32 mouse cellular contexts compared by ENCODE assay signal in the genomic region with DNA sequence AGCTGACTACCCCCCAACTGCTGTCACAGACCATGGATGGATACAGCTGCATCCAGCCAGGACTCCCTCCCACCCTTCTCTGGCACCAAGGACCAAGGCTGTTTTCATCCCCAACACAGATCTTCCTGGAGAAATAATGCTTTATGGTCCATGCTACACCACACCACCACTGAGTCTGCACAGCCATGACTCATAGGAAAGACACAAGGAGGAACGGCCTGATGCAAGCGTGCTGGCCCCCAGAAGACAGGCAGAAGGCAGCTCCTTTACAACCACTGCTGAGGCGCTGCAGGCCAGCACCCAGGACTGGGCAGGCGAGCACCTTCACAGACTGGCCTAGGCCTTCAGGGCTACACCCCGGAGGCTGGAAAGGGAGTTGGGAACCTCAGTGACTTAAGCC.
A peak's percentile ranks its signal among the peaks of the same experiment; 100 is the strongest.
DNase-seq lines count a peak whose midpoint lies in the region; ATAC-seq lines count a peak whose summit lies in the region.
"Had no signal": no experiment of that assay in that cellular context is flagged by ENCODE, and none has a peak within 500 bp of the region (broad histone marks: within the 10 kb centered on the region; RNA-seq: fewer than 3 reads in every experiment).

No protein-coding gene starts in this region.

- ATAC-seq in hindbrain, embryonic 13.5 days (ENCODE audit: low FRiP score) = no peak
- ATAC-seq in limb, embryonic 12.5 days (ENCODE audit: insufficient number of reproducible peaks, insufficient read depth, low FRiP score, low TSS enrichment, low read depth) = no peak
- ATAC-seq: forebrain, embryonic 15.5 days; intestine, embryonic 15.5 days; lung, postnatal 0 days had no signal

- WGBS in hindbrain, embryonic 10.5 days = 89% methylated on average over 5 of the region's 5 CpGs
- WGBS in hindbrain, embryonic 13.5 days = 87% methylated on average over 5 of the region's 5 CpGs
- WGBS in limb, embryonic 12.5 days = 82% methylated on average over 5 of the region's 5 CpGs
- WGBS in limb, embryonic 10.5 days = 93% methylated on average over 5 of the region's 5 CpGs
- 64% methylated on average over 5 of the region's 5 CpGs for WGBS in macrophage (ENCODE audit: missing documents)

- H3K36me3 ChIP-seq in hindbrain, embryonic 10.5 days = no peaks in the 10 kb centered on the region
- H3K36me3 ChIP-seq in hindbrain, embryonic 13.5 days = no peaks in the 10 kb centered on the region
- H3K36me3 ChIP-seq in limb, embryonic 12.5 days = no peaks in the 10 kb centered on the region
- H3K36me3 ChIP-seq in limb, embryonic 10.5 days = no peaks in the 10 kb centered on the region
- no peaks in the 10 kb centered on the region for H3K36me3 ChIP-seq in macrophage (ENCODE audit: inconsistent target)
- H3K36me3 ChIP-seq: embryonic facial prominence, embryonic 13.5 days; forebrain, embryonic 10.5 days; forebrain, embryonic 15.5 days; intestine, embryonic 15.5 days; limb, embryonic 15.5 days; liver, embryonic 13.5 days; midbrain, embryonic 12.5 days; neural tube, embryonic 15.5 days had no signal

- no peaks in the 10 kb centered on the region for H3K79me2 ChIP-seq in macrophage (ENCODE audit: inconsistent target)

- peak overlapping the region; percentile 78; the same call in 1 of the 2 replicates for H3K27ac ChIP-seq in hindbrain, embryonic 10.5 days
- no peak overlapping the region; the same call in 1 of the 2 replicates for H3K27ac ChIP-seq in hindbrain, embryonic 13.5 days
- no peak overlapping the region for H3K27ac ChIP-seq in limb, embryonic 12.5 days
- no peak overlapping the region for H3K27ac ChIP-seq in limb, embryonic 10.5 days
- H3K27ac ChIP-seq in macrophage = peak overlapping the region; percentile 45
- H3K27ac ChIP-seq: forebrain, embryonic 15.5 days; intestine, embryonic 15.5 days; kidney, postnatal 0 days; limb, embryonic 15.5 days; liver, embryonic 13.5 days; midbrain, embryonic 12.5 days had no signal

- no peak overlapping the region for H3K9ac ChIP-seq in hindbrain, embryonic 13.5 days
- 0 out of 2 replicates have a peak overlapping the region, but pooled peaks have one; percentile 18 for H3K9ac ChIP-seq in limb, embryonic 12.5 days (replicated peaks)
- H3K9ac ChIP-seq: embryonic facial prominence, embryonic 13.5 days; forebrain, embryonic 15.5 days; intestine, embryonic 15.5 days; limb, embryonic 15.5 days; liver, embryonic 13.5 days; midbrain, embryonic 12.5 days; neural tube, embryonic 15.5 days had no signal

- no peaks in the 10 kb centered on the region for H3K9me3 ChIP-seq in hindbrain, embryonic 10.5 days
- H3K9me3 ChIP-seq in hindbrain, embryonic 13.5 days = no peaks in the 10 kb centered on the region
- no peaks in the 10 kb centered on the region for H3K9me3 ChIP-seq in limb, embryonic 12.5 days
- no peaks in the 10 kb centered on the region for H3K9me3 ChIP-seq in limb, embryonic 10.5 days (replicated peaks)
- H3K9me3 ChIP-seq: embryonic facial prominence, embryonic 13.5 days; forebrain, embryonic 10.5 days; forebrain, embryonic 15.5 days; intestine, embryonic 15.5 days; limb, embryonic 15.5 days; liver, embryonic 13.5 days; midbrain, embryonic 12.5 days; neural tube, embryonic 15.5 days had no signal

- no peak for DNase-seq in hindbrain, embryonic 10.5 days (ENCODE audit: low spot score)
- no peak for DNase-seq in limb, embryonic 10.5 days (ENCODE audit: low spot score)
- peak; percentile 54 for DNase-seq in right cerebral cortex, postnatal 25 days
- DNase-seq in right cerebral cortex, postnatal 10 days (ENCODE audit: low spot score in 2 of 2) = no peak
- no peak for DNase-seq in spleen, adult 18-20 months
- DNase-seq: B cell, adult 2 months; cerebellum, adult 11 months; cerebellum, adult 9-10 months; cerebellum, postnatal 36 days; embryo, embryonic 11 days; gastrocnemius, postnatal 14 days; heart, adult 18-20 months; heart, postnatal 36 days; kidney, adult 2 months; layer of hippocampus, adult 9-11 months; liver, embryonic 13.5 days; lung, adult 18-20 months; lung, postnatal 4 days; retina, postnatal 1 day had no signal

- H3K4me1 ChIP-seq in hindbrain, embryonic 10.5 days (replicated peaks) = peaks cover 32% of the 10 kb centered on the region
- H3K4me1 ChIP-seq in hindbrain, embryonic 13.5 days (replicated peaks) = peaks cover 36% of the 10 kb centered on the region
- H3K4me1 ChIP-seq in limb, embryonic 12.5 days (replicated peaks) = 0 out of 2 replicates have a peak, but pooled peaks cover 2% of the 10 kb centered on the region
- H3K4me1 ChIP-seq in limb, embryonic 10.5 days = peaks cover 10% of the 10 kb centered on the region
- H3K4me1 ChIP-seq: intestine, embryonic 15.5 days had no signal

- no peak overlapping the region for H3K4me3 ChIP-seq in hindbrain, embryonic 10.5 days
- no peak overlapping the region for H3K4me3 ChIP-seq in hindbrain, embryonic 13.5 days
- no peak overlapping the region for H3K4me3 ChIP-seq in limb, embryonic 12.5 days (replicated peaks)
- H3K4me3 ChIP-seq in limb, embryonic 10.5 days = no peak overlapping the region
- no peak overlapping the region for H3K4me3 ChIP-seq in macrophage (ENCODE audit: inconsistent target)
- H3K4me3 ChIP-seq: embryonic facial prominence, embryonic 13.5 days; forebrain, embryonic 10.5 days; forebrain, embryonic 15.5 days; intestine, embryonic 15.5 days; limb, embryonic 15.5 days; liver, embryonic 13.5 days; midbrain, embryonic 12.5 days; neural tube, embryonic 15.5 days had no signal

- no peaks in the 10 kb centered on the region for H3K27me3 ChIP-seq in hindbrain, embryonic 10.5 days (ENCODE audit: insufficient read depth, poor library complexity, severe bottlenecking)
- no peaks in the 10 kb centered on the region for H3K27me3 ChIP-seq in hindbrain, embryonic 13.5 days
- H3K27me3 ChIP-seq in limb, embryonic 12.5 days = no peaks in the 10 kb centered on the region
- no peaks in the 10 kb centered on the region for H3K27me3 ChIP-seq in limb, embryonic 10.5 days (ENCODE audit: low read depth, poor library complexity, severe bottlenecking)
- H3K27me3 ChIP-seq: embryonic facial prominence, embryonic 13.5 days; forebrain, embryonic 15.5 days; intestine, embryonic 15.5 days; limb, embryonic 15.5 days; liver, embryonic 13.5 days; neural tube, embryonic 15.5 days had no signal

- H3K4me2 ChIP-seq in hindbrain, embryonic 13.5 days = no peak overlapping the region
- H3K4me2 ChIP-seq in limb, embryonic 12.5 days = no peak overlapping the region
- H3K4me2 ChIP-seq: embryonic facial prominence, embryonic 13.5 days; forebrain, embryonic 15.5 days; heart, embryonic 11.5 days; intestine, embryonic 15.5 days; limb, embryonic 15.5 days; liver, embryonic 13.5 days; midbrain, embryonic 12.5 days; neural tube, embryonic 15.5 days had no signal

Comparison
In these comparisons a context has a peak if more than half of its experiments do, and no peak if none do; other contexts are left out.
1. H3K27ac ChIP-seq: peak in hindbrain, embryonic 10.5 days (single experiment) and macrophage (single experiment); none in hindbrain, embryonic 13.5 days (single experiment), limb, embryonic 12.5 days (single experiment) and limb, embryonic 10.5 days (single experiment).